Mouse (Mus musculus): ENCODE data around the gene C1qtnf2.

DNA sequence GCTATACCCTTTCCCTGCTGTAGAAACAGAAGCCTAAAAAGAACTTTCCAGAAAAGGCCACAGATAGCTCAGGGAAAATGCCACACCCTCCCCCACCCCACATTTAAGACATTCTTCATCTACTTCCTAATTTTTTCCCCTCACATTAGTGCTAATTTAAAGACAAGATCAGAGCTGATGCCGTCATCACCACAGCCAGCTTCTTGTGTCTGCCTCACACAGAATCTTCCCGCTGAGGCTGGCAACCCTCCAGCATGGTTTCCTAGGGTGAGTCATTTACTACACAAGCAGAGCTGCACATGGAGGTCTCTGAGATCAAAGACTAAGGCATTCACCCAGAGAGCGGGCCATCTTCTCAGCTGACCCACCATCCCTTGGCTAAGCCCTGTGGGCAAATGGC, 21.5 kb downstream of the C1qtnf2 start:
- TF ChIP-seq POLR2A (IDR thresholded peaks at IDR 0.05; ENCODE audit: control insufficient read depth, low read depth, low read length) (no peak), CTCF (IDR thresholded peaks at IDR 0.05; ENCODE audit: control insufficient read depth, insufficient read depth, insufficient replicate concordance, low read depth, low read length) (no peak)

Measured in testis, adult 2 months (tissue).